Mouse (Mus musculus) embryonic facial prominence, embryonic 11.5 days (tissue): ENCODE results near the gene Gcnt1. TPM values are rescaled to one million over a fixed set of nuclear protein-coding genes. Genes with fewer than 3 reads are reported as not detected.

Experiments
- ATAC-seq: fragments of 200-750 bp; cut with Nextera tagmentation; replicated peaks from 2 replicates; pipeline ENCODE4 v1.8.0; 2017; ENCODE audit warnings: low read depth; ENCODE audit not compliant: insufficient number of reproducible peaks, low FRiP score, low TSS enrichment
- DNase-seq: peaks from one replicate; pipeline ENCODE4 v3.0.0-alpha.2; 2015; ENCODE audit warnings: low spot score
- H3K27ac ChIP-seq: fragments of 300-500 bp; sonication (generic); replicated peaks from 2 replicates; pipeline ENCODE4 v1.5.1; 2014; ENCODE audit warnings: mild to moderate bottlenecking, low read depth, low read length, control low read depth
- H3K27me3 ChIP-seq: fragments of 300-500 bp; sonication (generic); 2 replicates; pipeline ENCODE4 v1.6.1; 2014; ENCODE audit warnings: mild to moderate bottlenecking, low read length, moderate library complexity, mixed read lengths; ENCODE audit not compliant: control insufficient read depth, insufficient read depth
- H3K36me3 ChIP-seq: fragments of 300-500 bp; sonication (generic); replicated peaks from 2 replicates; pipeline ENCODE4 v1.6.1; 2014; ENCODE audit warnings: low read depth, mild to moderate bottlenecking, low read length, moderate library complexity, mixed read lengths; ENCODE audit not compliant: control insufficient read depth, insufficient read depth
- H3K4me1 ChIP-seq: fragments of 300-500 bp; sonication (generic); 2 replicates; pipeline ENCODE4 v1.6.1; 2014; ENCODE audit warnings: low read length, mixed read lengths; ENCODE audit not compliant: control insufficient read depth, insufficient read depth
- H3K4me2 ChIP-seq: fragments of 300-500 bp; sonication (generic); 2 replicates; pipeline ENCODE4 v1.6.1; 2014; ENCODE audit warnings: low read depth, mild to moderate bottlenecking, control low read depth, low read length, moderate library complexity
- H3K4me3 ChIP-seq: fragments of 300-500 bp; sonication (generic); 2 replicates; pipeline ENCODE4 v1.5.1; 2014; ENCODE audit warnings: low read depth, low read length, control low read depth
- H3K9ac ChIP-seq: fragments of 300-500 bp; sonication (generic); replicated peaks from 2 replicates; pipeline ENCODE4 v1.6.1; 2014; ENCODE audit warnings: mild to moderate bottlenecking, control low read depth, low read length
- H3K9me3 ChIP-seq: fragments of 300-500 bp; sonication (generic); replicated peaks from 2 replicates; pipeline ENCODE4 v1.6.1; 2016; ENCODE audit warnings: mild to moderate bottlenecking, low read length, inconsistent platforms, mixed read lengths; ENCODE audit not compliant: control insufficient read depth
- WGBS: fragments of 180-500 bp; shearing (Covaris S2); extraction: QIAGEN DNeasy Blood & Tissue Kit; methylation state at CpG from one replicate; pipeline ENCODE4 v1.1.7; 2014; 5-methylcytosine and 5-hydroxymethylcytosine counted together
- polyA plus RNA-seq: library from polyadenylated mRNA; unstranded; fragments of >200 nt; fragmentation: Nextera tagmentation; extraction: Ambion mirVana; gene quantifications from 2 replicates; pipeline ENCODE4 v1.2.1, GENCODE M21; 2014

Gcnt1 gene
- polyA plus RNA-seq, 1 experiment from 2014 or later = 5.4 TPM

DNA sequence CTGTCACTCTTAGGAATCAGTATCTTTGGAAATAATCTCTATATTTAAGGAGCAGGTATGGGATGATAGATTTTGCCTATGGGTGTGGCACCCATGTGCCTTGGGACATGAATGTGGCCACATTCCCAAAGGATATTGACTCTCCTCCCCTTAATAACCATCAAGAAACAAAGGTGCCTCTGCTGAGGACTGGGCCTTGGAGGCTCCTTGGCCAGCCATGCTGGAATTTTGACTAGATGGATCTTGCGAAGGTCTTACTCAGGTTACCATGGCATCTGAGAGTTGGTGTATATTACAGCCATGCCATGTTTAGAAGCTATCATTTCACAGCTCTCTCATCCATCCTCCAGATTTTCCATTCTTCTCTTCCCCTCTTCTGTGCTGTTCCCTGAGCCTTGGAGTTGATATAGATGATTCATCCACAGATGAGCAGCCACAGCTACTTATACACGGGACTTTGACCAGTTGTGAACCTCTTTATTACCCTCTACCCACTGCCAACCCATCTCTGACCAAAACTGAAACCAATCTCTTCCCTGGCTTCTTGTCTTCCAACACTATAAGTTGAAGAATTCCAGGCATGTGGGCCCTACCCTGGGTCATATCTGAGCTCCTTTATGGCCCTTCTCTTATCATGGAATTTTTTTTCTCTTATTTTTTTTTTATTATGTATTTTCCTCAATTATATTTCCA is 56.2 kb downstream of the Gcnt1 start:
- H3K9me3 ChIP-seq = no peaks in the 10 kb centered on the region
- ATAC-seq = no peak
- DNase-seq = no peak
- no peak overlapping the region for H3K4me2 ChIP-seq
- H3K4me3 ChIP-seq = no peak overlapping the region
- no peak overlapping the region for H3K27ac ChIP-seq
- WGBS = 87% methylated on average over 2 of the region's 2 CpGs
- H3K36me3 ChIP-seq = no peaks in the 10 kb centered on the region
- no peak overlapping the region for H3K9ac ChIP-seq
- H3K27me3 ChIP-seq = no peaks in the 10 kb centered on the region
- H3K4me1 ChIP-seq = no peaks in the 10 kb centered on the region

- H3K4me2 ChIP-seq = no peak overlapping the region
- H3K9me3 ChIP-seq = no peaks in the 10 kb centered on the region
- no peaks in the 10 kb centered on the region for H3K4me1 ChIP-seq
- 76% methylated on average over 2 of the region's 2 CpGs for WGBS
- H3K36me3 ChIP-seq = no peaks in the 10 kb centered on the region
- no peaks in the 10 kb centered on the region for H3K27me3 ChIP-seq
- no peak overlapping the region for H3K9ac ChIP-seq
- DNase-seq (no peak), ATAC-seq (no peak)
- no peak overlapping the region for H3K4me3 ChIP-seq
- H3K27ac ChIP-seq = no peak overlapping the region
Measured at GRCm38 (mm10) chr19:17314451-17314850, 58.2 kb downstream of the Gcnt1 start.

GRCm38 (mm10) chr19:17313766-17314165 is 58.9 kb downstream of the Gcnt1 start:
- no peak overlapping the region for H3K4me2 ChIP-seq
- H3K27me3 ChIP-seq = no peaks in the 10 kb centered on the region
- H3K4me3 ChIP-seq = no peak overlapping the region
- no peak for ATAC-seq
- H3K36me3 ChIP-seq = no peaks in the 10 kb centered on the region
- no peak for DNase-seq
- H3K27ac ChIP-seq = no peak overlapping the region
- no peaks in the 10 kb centered on the region for H3K4me1 ChIP-seq
- H3K9ac ChIP-seq = no peak overlapping the region
- 80% methylated on average over 1 of the region's 1 CpGs for WGBS
- H3K9me3 ChIP-seq = no peaks in the 10 kb centered on the region

GRCm38 (mm10) chr19:17312671-17313180 is 59.9 kb downstream of the Gcnt1 start:
- WGBS = 88% methylated on average over 5 of the region's 5 CpGs

DNA sequence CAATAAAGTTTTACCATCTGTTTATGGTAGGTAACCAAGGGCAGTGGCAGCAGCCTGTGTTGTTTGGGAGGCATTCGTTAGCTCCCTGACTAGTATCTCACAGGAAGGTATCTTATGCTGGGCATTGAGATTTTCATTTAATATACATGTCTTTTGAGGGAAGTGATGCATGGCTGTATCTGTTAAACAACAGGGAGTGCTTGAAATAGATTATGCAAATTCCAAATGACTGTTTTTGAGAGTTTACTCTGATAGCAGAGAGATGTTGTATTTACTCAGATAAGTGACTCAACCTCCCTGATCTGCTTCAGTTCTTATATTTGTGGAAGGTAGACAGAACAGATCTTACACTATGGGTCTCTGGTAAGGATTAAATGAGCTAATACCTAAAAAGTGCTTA is 61.1 kb downstream of the Gcnt1 start:
- WGBS = 93% methylated on average over 1 of the region's 1 CpGs
- H3K9me3 ChIP-seq = no peaks in the 10 kb centered on the region
- ATAC-seq = no peak

More at GRCm38 (mm10) chr19:17312671-17313180, 59.9 kb downstream of the Gcnt1 start:
- H3K4me3 ChIP-seq = no peak overlapping the region
- no peak overlapping the region for H3K9ac ChIP-seq
- H3K27me3 ChIP-seq = no peaks in the 10 kb centered on the region
- H3K4me1 ChIP-seq = no peaks in the 10 kb centered on the region
- no peaks in the 10 kb centered on the region for H3K36me3 ChIP-seq
- H3K4me2 ChIP-seq = no peak overlapping the region
- DNase-seq (no peak), ATAC-seq (no peak)
- no peak overlapping the region for H3K27ac ChIP-seq
- H3K9me3 ChIP-seq = no peaks in the 10 kb centered on the region

GRCm38 (mm10) chr19:17311031-17311430 is 61.6 kb downstream of the Gcnt1 start:
- no peak overlapping the region for H3K4me3 ChIP-seq
- no peak for DNase-seq
- no peak overlapping the region for H3K9ac ChIP-seq
- no peaks in the 10 kb centered on the region for H3K27me3 ChIP-seq
- H3K4me1 ChIP-seq = no peaks in the 10 kb centered on the region
- H3K27ac ChIP-seq = no peak overlapping the region
- no peaks in the 10 kb centered on the region for H3K9me3 ChIP-seq
- H3K36me3 ChIP-seq = no peaks in the 10 kb centered on the region
- no peak overlapping the region for H3K4me2 ChIP-seq
- 94% methylated on average over 2 of the region's 2 CpGs for WGBS
- no peak for ATAC-seq

More for the DNA sequence above, 61.1 kb downstream of the Gcnt1 start:
- no peak overlapping the region for H3K9ac ChIP-seq
- no peaks in the 10 kb centered on the region for H3K4me1 ChIP-seq
- H3K36me3 ChIP-seq = no peaks in the 10 kb centered on the region
- H3K4me2 ChIP-seq = no peak overlapping the region
- no peak overlapping the region for H3K4me3 ChIP-seq
- no peak overlapping the region for H3K27ac ChIP-seq
- H3K27me3 ChIP-seq = no peaks in the 10 kb centered on the region
- DNase-seq = no peak

DNA sequence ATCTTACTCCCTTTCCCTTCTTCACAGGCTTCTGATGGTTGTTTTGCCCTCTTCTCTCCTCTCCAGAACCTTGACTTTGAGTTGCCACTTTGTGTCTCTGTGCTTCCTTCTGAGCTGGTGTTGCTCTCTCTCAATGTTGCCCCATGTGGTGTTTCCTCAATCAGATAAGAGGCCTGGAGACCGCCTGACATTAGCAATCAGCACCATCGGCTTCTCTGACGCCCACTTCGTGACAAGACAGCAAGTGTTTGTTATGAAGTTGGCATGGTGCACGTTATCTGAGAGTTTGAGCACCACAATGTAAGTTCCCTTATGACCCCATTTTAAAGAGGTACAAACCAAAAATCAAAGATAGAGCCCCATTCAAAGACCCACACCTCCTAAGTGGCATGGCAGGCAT is 76.6 kb downstream of the Gcnt1 start:
- Histone ChIP-seq H3K4me1 (no peaks in the 10 kb centered on the region), H3K27me3 (no peaks in the 10 kb centered on the region), H3K27ac (no peak overlapping the region), H3K9ac (no peak overlapping the region), H3K9me3 (no peaks in the 10 kb centered on the region), H3K4me3 (no peak overlapping the region), H3K36me3 (no peaks in the 10 kb centered on the region), H3K4me2 (no peak overlapping the region)
- ATAC-seq (no peak), DNase-seq (no peak)
- 77% methylated on average over 5 of the region's 5 CpGs for WGBS

GRCm38 (mm10) chr19:17295211-17295766 is 77.4 kb downstream of the Gcnt1 start:
- Histone ChIP-seq H3K27me3 (no peaks in the 10 kb centered on the region), H3K27ac (no peak overlapping the region), H3K9ac (no peak overlapping the region), H3K4me2 (no peak overlapping the region), H3K36me3 (no peaks in the 10 kb centered on the region), H3K4me3 (no peak overlapping the region), H3K4me1 (no peaks in the 10 kb centered on the region), H3K9me3 (no peaks in the 10 kb centered on the region)
- 83% methylated on average over 6 of the region's 6 CpGs for whole genome bisulfite sequencing
- no peak for ATAC-seq
- DNase-seq = no peak
